Mouse (Mus musculus): Measurements from ENCODE around the gene Sgms1.

GRCm38 (mm10) chr19:32148710-32149109, 240.8 kb downstream of the Sgms1 start:
- TF ChIP-seq POLR2A (IDR thresholded peaks at IDR 0.05; ENCODE audit: low read depth, low read length) (no peak), CTCF (IDR thresholded peaks at IDR 0.05; ENCODE audit: extremely low read depth, insufficient read depth, insufficient read length, insufficient replicate concordance) (no peak)
